Mouse (Mus musculus) liver, embryonic 14.5 days (tissue): ENCODE measurements around the gene Golga5.

Source experiments
- CTCF ChIP-seq: IDR thresholded peaks from 2 replicates; pipeline ENCODE4 v1.5.1; 2016; ENCODE audit warnings: antibody characterized with exemption, low read depth, control low read depth
- EP300 ChIP-seq: IDR thresholded peaks from 2 replicates; pipeline ENCODE4 v1.6.1; 2016; ENCODE audit warnings: antibody characterized with exemption, low read depth

- no peak for TF ChIP-seq CTCF
- no peak for TF ChIP-seq EP300
Measured at GRCm38 (mm10) chr12:102438983-102439631, 29.8 kb upstream of the Golga5 start.
